In genomic region chr11:59308625-59309024, GRCm38 (mm10) we compare ENCODE assay signal across 13 mouse cellular contexts. TPM values are rescaled to one million over a fixed set of nuclear protein-coding genes. Genes with fewer than 3 reads are reported as not detected.
A peak's percentile ranks its signal among the peaks of the same experiment; 100 is the strongest.
DNase-seq lines count a peak whose midpoint lies in the region; ATAC-seq lines count a peak whose summit lies in the region.
"Had no signal": no experiment of that assay in that cellular context is flagged by ENCODE, and none has a peak within 500 bp of the region (broad histone marks: within the 10 kb centered on the region; RNA-seq: fewer than 3 reads in every experiment).

No protein-coding gene starts in this region.

- H3K27me3 ChIP-seq in heart, embryonic 14.5 days (ENCODE audit: control insufficient read depth, insufficient read depth, low read length) = peaks cover 58% of the 10 kb centered on the region
- peaks cover 93% of the 10 kb centered on the region for H3K27me3 ChIP-seq in embryonic facial prominence, embryonic 10.5 days (replicated peaks; ENCODE audit: low read depth, poor library complexity, severe bottlenecking)
- H3K27me3 ChIP-seq in hindbrain, embryonic 12.5 days = peaks cover 74% of the 10 kb centered on the region
- peaks cover 91% of the 10 kb centered on the region for H3K27me3 ChIP-seq in midbrain, embryonic 13.5 days

- no peak overlapping the region for H3K4me3 ChIP-seq in heart, embryonic 14.5 days (ENCODE audit: control insufficient read depth in 1 of 2, insufficient read depth in 1 of 2, low read depth in 1 of 2, low read length in 2 of 2)
- peak overlapping the region; percentile 73 for H3K4me3 ChIP-seq in embryonic facial prominence, embryonic 10.5 days
- 0 out of 2 replicates have a peak overlapping the region, but pooled peaks have one; percentile 59 for H3K4me3 ChIP-seq in hindbrain, embryonic 12.5 days
- H3K4me3 ChIP-seq in midbrain, embryonic 13.5 days (replicated peaks) = no peak overlapping the region

- H3K36me3 ChIP-seq in heart, embryonic 14.5 days (ENCODE audit: control insufficient read depth, insufficient read depth, low read length) = no peaks in the 10 kb centered on the region
- no peaks in the 10 kb centered on the region for H3K36me3 ChIP-seq in embryonic facial prominence, embryonic 10.5 days (replicated peaks)
- H3K36me3 ChIP-seq in hindbrain, embryonic 12.5 days = no peaks in the 10 kb centered on the region
- no peaks in the 10 kb centered on the region for H3K36me3 ChIP-seq in midbrain, embryonic 13.5 days

- no peak for DNase-seq in heart, postnatal 10 days
- DNase-seq in embryonic facial prominence, embryonic 10.5 days (ENCODE audit: low spot score) = no peak
- DNase-seq in ovary, postnatal 36 days (ENCODE audit: low spot score) = no peak
- DNase-seq in B cell, adult 2 months = no peak
- DNase-seq: adrenal gland, postnatal 36 days; cerebellum, postnatal 36 days; thymus, postnatal 4 days had no signal

- H3K4me2 ChIP-seq in heart, embryonic 14.5 days (ENCODE audit: low read length) = peak overlapping the region; percentile 95
- peak overlapping the region; percentile 90 for H3K4me2 ChIP-seq in hindbrain, embryonic 12.5 days (replicated peaks)
- H3K4me2 ChIP-seq in midbrain, embryonic 13.5 days (replicated peaks) = peak overlapping the region; percentile 25

- peaks cover 17 to 41% of the 10 kb centered on the region in 2 experiments; a peak in 3 of 4 replicates for H3K4me1 ChIP-seq in heart, embryonic 14.5 days (ENCODE audit: control insufficient read depth in 2 of 2, insufficient read depth in 2 of 2, low read length in 2 of 2)
- peaks cover 79% of the 10 kb centered on the region for H3K4me1 ChIP-seq in embryonic facial prominence, embryonic 10.5 days
- H3K4me1 ChIP-seq in hindbrain, embryonic 12.5 days = peaks cover 67% of the 10 kb centered on the region
- peaks cover 57% of the 10 kb centered on the region for H3K4me1 ChIP-seq in midbrain, embryonic 13.5 days (replicated peaks)

- H3K9me3 ChIP-seq in heart, embryonic 14.5 days (ENCODE audit: control insufficient read depth, low read length) = no peaks in the 10 kb centered on the region
- no peaks in the 10 kb centered on the region for H3K9me3 ChIP-seq in embryonic facial prominence, embryonic 10.5 days
- no peaks in the 10 kb centered on the region for H3K9me3 ChIP-seq in hindbrain, embryonic 12.5 days (replicated peaks)
- H3K9me3 ChIP-seq in midbrain, embryonic 13.5 days = no peaks in the 10 kb centered on the region
- H3K9me3 ChIP-seq: megakaryocyte, embryonic 14.5 days had no signal

- no peak for ATAC-seq in heart, embryonic 14.5 days (ENCODE audit: insufficient number of reproducible peaks, insufficient read depth, low FRiP score, low read depth)
- ATAC-seq in hindbrain, embryonic 12.5 days (ENCODE audit: low FRiP score) = no peak
- no peak for ATAC-seq in midbrain, embryonic 13.5 days
- ATAC-seq in cerebellum, adult (ENCODE audit: insufficient number of reproducible peaks, low FRiP score, low TSS enrichment) = no peak

- peak overlapping the region in 1 of 2 experiments; percentile 42; a peak in 2 of 4 replicates for H3K27ac ChIP-seq in heart, embryonic 14.5 days (replicated peaks in 1 of 2; ENCODE audit: control insufficient read depth in 1 of 2, insufficient read depth in 1 of 2, low read depth in 2 of 2, low read length in 2 of 2)
- peak overlapping the region; percentile 83 for H3K27ac ChIP-seq in embryonic facial prominence, embryonic 10.5 days (replicated peaks)
- no peak overlapping the region for H3K27ac ChIP-seq in hindbrain, embryonic 12.5 days
- peak overlapping the region; percentile 25; the same call in 1 of the 2 replicates for H3K27ac ChIP-seq in midbrain, embryonic 13.5 days

- intact Hi-C loops in heart, postnatal 10 days (cut with DNase I) = loop anchor here (1.0 to 10.0 kb wide), 3 partner anchors 116 to 266 kb away; partner anchors contain the start of gene Olfr222

- H3K9ac ChIP-seq in heart, embryonic 14.5 days (ENCODE audit: low read length) = peak overlapping the region; percentile 32; the same call in 1 of the 2 replicates
- H3K9ac ChIP-seq in hindbrain, embryonic 12.5 days = no peak overlapping the region
- peak overlapping the region; percentile 14; the same call in 1 of the 2 replicates for H3K9ac ChIP-seq in midbrain, embryonic 13.5 days (replicated peaks)

- WGBS in heart, embryonic 14.5 days = 40% methylated on average over 6 of the region's 6 CpGs
- WGBS in embryonic facial prominence, embryonic 10.5 days = 40% methylated on average over 6 of the region's 6 CpGs
- 42% methylated on average over 6 of the region's 6 CpGs for WGBS in hindbrain, embryonic 12.5 days
- 39% methylated on average over 6 of the region's 6 CpGs for WGBS in midbrain, embryonic 13.5 days

RNA-seq across cellular contexts. Expression of gene Wnt9a, which starts 1.9 kb away (rescaled TPM):
- 0.97 and 1.2 TPM in 2 replicates for polyA plus RNA-seq in heart, embryonic 14.5 days (2014; fragmentation: Nextera tagmentation; extraction: Ambion mirVana)
- 1 to 10 TPM; 6.1 to 7.5 TPM for total RNA-seq in heart, postnatal 10 days (2021)
- polyA plus RNA-seq in embryonic facial prominence, embryonic 10.5 days (2016; fragmentation: Nextera tagmentation; extraction: Ambion mirVana) = 2.3 and 2.6 TPM in 2 replicates
- polyA plus RNA-seq in hindbrain, embryonic 12.5 days (2016; fragmentation: Nextera tagmentation; extraction: Ambion mirVana) = 6.1 and 6.9 TPM in 2 replicates
- polyA plus RNA-seq in midbrain, embryonic 13.5 days (2015; fragmentation: Nextera tagmentation; extraction: Ambion mirVana) = 2.9 and 6.0 TPM in 2 replicates

RNA-seq across cellular contexts. Expression of gene Wnt3a, which starts 18.1 kb away (rescaled TPM):
- not detected in 2 replicates for polyA plus RNA-seq in heart, embryonic 14.5 days (2014; fragmentation: Nextera tagmentation; extraction: Ambion mirVana)
- not detected for total RNA-seq in heart, postnatal 10 days (2021)
- 0.77 and 1.7 TPM in 2 replicates for polyA plus RNA-seq in embryonic facial prominence, embryonic 10.5 days (2016; fragmentation: Nextera tagmentation; extraction: Ambion mirVana)
- 5.0 and 8.0 TPM in 2 replicates for polyA plus RNA-seq in hindbrain, embryonic 12.5 days (2016; fragmentation: Nextera tagmentation; extraction: Ambion mirVana)
- 0.68 and 3.0 TPM in 2 replicates for polyA plus RNA-seq in midbrain, embryonic 13.5 days (2015; fragmentation: Nextera tagmentation; extraction: Ambion mirVana)
- total RNA-seq: adrenal gland, postnatal 36 days; left cerebral cortex, adult 8-10 months had no signal

Comparison
In these comparisons a context has a peak if more than half of its experiments do, and no peak if none do; other contexts are left out.
1. H3K4me2 ChIP-seq: peak in every context shown above with its lines; median percentile 95 in heart, embryonic 14.5 days; 90 in hindbrain, embryonic 12.5 days; 25 in midbrain, embryonic 13.5 days.
2. H3K4me3 ChIP-seq: peak in embryonic facial prominence, embryonic 10.5 days (single experiment) and hindbrain, embryonic 12.5 days (single experiment); none in heart, embryonic 14.5 days (0 of 2) and midbrain, embryonic 13.5 days (single experiment).